Mouse (Mus musculus) common myeloid progenitor, adult 5-6 weeks (primary cell): ENCODE results near the gene Tmco4. TPM values are rescaled to one million over a fixed set of nuclear protein-coding genes. Genes with fewer than 3 reads are reported as not detected.
"Not testable (repeated sequence)": the region's sequence is repeated elsewhere in the genome, so short reads cannot be mapped to it uniquely, and the experiment has no call there.

Source experiments
- ATAC-seq: replicated peaks from 2 replicates; pipeline ENCODE4 v1.8.0; 2016; ENCODE audit warnings: low read depth, mild to moderate bottlenecking, moderate TSS enrichment, inconsistent platforms; ENCODE audit not compliant: poor library complexity, severe bottlenecking
- total RNA-seq: library from RNA; stranded (forward); fragments of 200-1000, 187-1606 nt; gene quantifications from 2 replicates; pipeline ENCODE4 v1.2.3, GENCODE M21; 2017

Gene Tmco4
- total RNA-seq, 1 experiment from 2014 or later: 16.4 TPM

- peak; percentile 59 for ATAC-seq
These were observed 405 bp upstream of the Tmco4 start for GRCm38 (mm10) chr4:138972139-138972826.

- 0 out of 2 replicates have a peak, but pooled peaks have one; percentile 0 for ATAC-seq
These were observed 1.0 kb downstream of the Tmco4 start for GRCm38 (mm10) chr4:138973719-138974115.

GRCm38 (mm10) chr4:138974540-138974939 is 1.9 kb downstream of the Tmco4 start:
- ATAC-seq: not testable (repeated sequence)

- ATAC-seq: no peak
These were observed 2.5 kb downstream of the Tmco4 start for GRCm38 (mm10) chr4:138975194-138975593.

GRCm38 (mm10) chr4:138976046-138976445 is 3.4 kb downstream of the Tmco4 start:
- ATAC-seq: no peak

- ATAC-seq: no peak
These were observed 7.3 kb downstream of the Tmco4 start for GRCm38 (mm10) chr4:138980021-138980420.

- ATAC-seq: no peak
These were observed 8.2 kb downstream of the Tmco4 start for GRCm38 (mm10) chr4:138980771-138981420.

GRCm38 (mm10) chr4:138983422-138983821 is 10.7 kb downstream of the Tmco4 start:
- ATAC-seq: no peak

GRCm38 (mm10) chr4:138984744-138985143 is 12.1 kb downstream of the Tmco4 start:
- ATAC-seq: no peak

GRCm38 (mm10) chr4:138986280-138986679 is 13.6 kb downstream of the Tmco4 start:
- no peak for ATAC-seq

GRCm38 (mm10) chr4:138994389-138994788 is 21.7 kb downstream of the Tmco4 start:
- no peak for ATAC-seq

GRCm38 (mm10) chr4:138996410-138996809 is 23.7 kb downstream of the Tmco4 start:
- ATAC-seq: no peak

GRCm38 (mm10) chr4:138997121-138997520 is 24.4 kb downstream of the Tmco4 start:
- ATAC-seq: no peak

GRCm38 (mm10) chr4:138998611-138999010 is 25.9 kb downstream of the Tmco4 start:
- no peak for ATAC-seq

- ATAC-seq: no peak
These were observed 28.3 kb downstream of the Tmco4 start for GRCm38 (mm10) chr4:139001026-139001425.

- no peak for ATAC-seq
These were observed 28.7 kb downstream of the Tmco4 start for GRCm38 (mm10) chr4:139001433-139001832.

- ATAC-seq: no peak
These were observed 31.4 kb downstream of the Tmco4 start for GRCm38 (mm10) chr4:139004067-139004466.

GRCm38 (mm10) chr4:139005214-139005613 is 32.5 kb downstream of the Tmco4 start:
- no peak for ATAC-seq

- ATAC-seq: no peak
These were observed 34.7 kb downstream of the Tmco4 start for GRCm38 (mm10) chr4:139007353-139007752.

- no peak for ATAC-seq
These were observed 35.4 kb downstream of the Tmco4 start for GRCm38 (mm10) chr4:139007981-139008536.

- ATAC-seq: no peak
These were observed 38.6 kb downstream of the Tmco4 start for GRCm38 (mm10) chr4:139011201-139011702.
